Mouse (Mus musculus) splenic B cell, adult 2 months (primary cell): ENCODE results near the gene Lgsn.
A peak's percentile ranks its signal among the peaks of the same experiment; 100 is the strongest.

Experiments
- DNase-seq: peaks from one replicate; pipeline ENCODE4 v3.0.0-alpha.2; 2011; ENCODE audit warnings: low read depth, low spot score
- H3K27me3 ChIP-seq: 2 replicates; pipeline ENCODE4 v1.6.1; 2012; ENCODE audit warnings: mild to moderate bottlenecking, low read length, moderate library complexity, mixed read lengths; ENCODE audit not compliant: control insufficient read depth, poor library complexity, insufficient read depth, severe bottlenecking
- H3K36me3 ChIP-seq: 2 replicates; pipeline ENCODE4 v1.6.1; 2012; ENCODE audit warnings: mild to moderate bottlenecking, low read length, moderate library complexity, mixed read lengths; ENCODE audit not compliant: control insufficient read depth, poor library complexity, insufficient read depth, severe bottlenecking

Gene Lgsn

GRCm38 (mm10) chr1:31190237-31190866, 14.2 kb downstream of the Lgsn start:
- DNase-seq, result no peak
- no peaks in the 10 kb centered on the region for H3K27me3 ChIP-seq
- H3K36me3 ChIP-seq, result no peaks in the 10 kb centered on the region

- no peaks in the 10 kb centered on the region for H3K27me3 ChIP-seq
These were observed 19.4 kb downstream of the Lgsn start for GRCm38 (mm10) chr1:31195633-31196032.

GRCm38 (mm10) chr1:31196959-31197358, 20.8 kb downstream of the Lgsn start:
- Histone ChIP-seq H3K27me3 (no peaks in the 10 kb centered on the region), H3K36me3 (no peaks in the 10 kb centered on the region)
- DNase-seq, result no peak

More at GRCm38 (mm10) chr1:31195633-31196032, 19.4 kb downstream of the Lgsn start:
- no peak for DNase-seq
- no peaks in the 10 kb centered on the region for H3K36me3 ChIP-seq

- H3K36me3 ChIP-seq, result no peaks in the 10 kb centered on the region
- DNase-seq, result no peak
These were observed 27.6 kb downstream of the Lgsn start for GRCm38 (mm10) chr1:31203771-31204170.

GRCm38 (mm10) chr1:31205346-31205745, 29.1 kb downstream of the Lgsn start:
- no peak for DNase-seq
- Histone ChIP-seq H3K36me3 (no peaks in the 10 kb centered on the region), H3K27me3 (no peaks in the 10 kb centered on the region)

More at GRCm38 (mm10) chr1:31203771-31204170, 27.6 kb downstream of the Lgsn start:
- no peaks in the 10 kb centered on the region for H3K27me3 ChIP-seq

- no peaks in the 10 kb centered on the region for H3K36me3 ChIP-seq
- H3K27me3 ChIP-seq, result no peaks in the 10 kb centered on the region
- peak; percentile 5 for DNase-seq
These were observed 29.6 kb downstream of the Lgsn start for GRCm38 (mm10) chr1:31205770-31206169.

- peak; percentile 60 for DNase-seq
- Histone ChIP-seq H3K27me3 (no peaks in the 10 kb centered on the region), H3K36me3 (no peaks in the 10 kb centered on the region)
These were observed 33.9 kb downstream of the Lgsn start for GRCm38 (mm10) chr1:31210144-31210543.

- H3K36me3 ChIP-seq, result no peaks in the 10 kb centered on the region
- no peak for DNase-seq
- H3K27me3 ChIP-seq, result no peaks in the 10 kb centered on the region
These were observed 38.6 kb downstream of the Lgsn start for GRCm38 (mm10) chr1:31214831-31215230.

GRCm38 (mm10) chr1:31220599-31221250, 44.5 kb downstream of the Lgsn start:
- no peaks in the 10 kb centered on the region for H3K27me3 ChIP-seq
- H3K36me3 ChIP-seq, result no peaks in the 10 kb centered on the region
- no peak for DNase-seq

- H3K36me3 ChIP-seq, result no peaks in the 10 kb centered on the region
- H3K27me3 ChIP-seq, result no peaks in the 10 kb centered on the region
- no peak for DNase-seq
These were observed 46.4 kb downstream of the Lgsn start, which contains the start of the genes 4931428L18Rik and Pih1d3 for GRCm38 (mm10) chr1:31222564-31222963. TSS of gene 4931428L18Rik (minus strand) at chr1:31222684. TSS of gene Pih1d3 (plus strand) at chr1:31222838.

GRCm38 (mm10) chr1:31233319-31234036, 57.3 kb downstream of the Lgsn start:
- no peaks in the 10 kb centered on the region for H3K36me3 ChIP-seq
- DNase-seq, result no peak
- no peaks in the 10 kb centered on the region for H3K27me3 ChIP-seq
